Mouse (Mus musculus): Measurements from ENCODE around the gene Elmod2.

DNA sequence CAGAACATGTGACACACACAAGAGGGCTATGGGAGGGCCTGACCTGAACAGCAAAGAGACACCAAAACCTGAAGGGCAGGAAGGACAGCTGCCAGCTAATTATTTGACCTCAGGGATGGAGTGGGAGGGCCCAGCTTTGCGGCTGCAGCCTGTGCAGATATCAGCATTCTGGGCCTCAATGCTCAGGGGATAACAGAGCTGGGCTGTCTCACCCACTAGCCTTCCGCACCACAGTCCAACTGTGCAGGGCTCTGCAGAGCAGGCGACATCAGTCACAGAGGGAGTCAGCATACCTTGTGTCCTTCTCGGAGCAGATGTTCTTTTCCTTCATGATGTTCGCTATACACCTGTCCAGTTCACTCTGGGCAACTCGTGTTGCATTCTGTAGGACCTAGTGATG, 9.9 kb downstream of the Elmod2 start:
- TF ChIP-seq CTCF (IDR thresholded peaks at IDR 0.05; ENCODE audit: extremely low read depth, insufficient read length, insufficient replicate concordance, low read depth, low read length) (no peak), POLR2A (IDR thresholded peaks at IDR 0.05; ENCODE audit: low read depth, low read length) (no peak)

Measured in small intestine, adult 2 months (tissue).